Mouse (Mus musculus): ENCODE data around the gene Nynrin. TPM values are rescaled to one million over a fixed set of nuclear protein-coding genes. Genes with fewer than 3 reads are reported as not detected.

The Nynrin gene
- polyA plus RNA-seq, 1 experiment from 2014 or later = 11.8 TPM

- H3K36me3 ChIP-seq = no peaks in the 10 kb centered on the region
- no peak overlapping the region for H3K27ac ChIP-seq (replicated peaks)
- no peak for ATAC-seq (ENCODE audit: low FRiP score, low read depth)
- no peak overlapping the region for H3K4me3 ChIP-seq
- WGBS = 75% methylated on average over 9 of the region's 9 CpGs
- H3K4me2 ChIP-seq = no peak overlapping the region
- no peaks in the 10 kb centered on the region for H3K4me1 ChIP-seq (replicated peaks)
- H3K27me3 ChIP-seq = no peaks in the 10 kb centered on the region
- no peak overlapping the region for H3K9ac ChIP-seq
- H3K9me3 ChIP-seq = no peaks in the 10 kb centered on the region
Measured at GRCm38 (mm10) chr14:55845506-55846294, 8.1 kb upstream of the Nynrin start.

- ATAC-seq (ENCODE audit: low FRiP score, low read depth) = no peak
- Histone ChIP-seq H3K9ac (no peak overlapping the region), H3K4me3 (no peak overlapping the region), H3K4me2 (no peak overlapping the region), H3K36me3 (no peaks in the 10 kb centered on the region), H3K27me3 (no peaks in the 10 kb centered on the region), H3K9me3 (no peaks in the 10 kb centered on the region), H3K4me1 (replicated peaks) (peaks cover 27% of the 10 kb centered on the region), H3K27ac (replicated peaks) (no peak overlapping the region)
- whole genome bisulfite sequencing = 70% methylated on average over 6 of the region's 6 CpGs
Measured at GRCm38 (mm10) chr14:55850885-55851284, 2.9 kb upstream of the Nynrin start.

GRCm38 (mm10) chr14:55852646-55853551, 911 bp upstream of the Nynrin start:
- Histone ChIP-seq H3K36me3 (no peaks in the 10 kb centered on the region), H3K9ac (peak overlapping the region; percentile 73; the same call in 1 of the 2 replicates), H3K4me2 (peak overlapping the region; percentile 80), H3K27me3 (no peaks in the 10 kb centered on the region), H3K9me3 (no peaks in the 10 kb centered on the region), H3K4me3 (peak overlapping the region; percentile 82), H3K4me1 (replicated peaks) (peaks cover 47% of the 10 kb centered on the region), H3K27ac (replicated peaks) (peak overlapping the region; percentile 90)
- ATAC-seq (ENCODE audit: low FRiP score, low read depth) = peak; percentile 78
- WGBS = 6% methylated on average over 11 of the region's 11 CpGs

GRCm38 (mm10) chr14:55854406-55855100, 743 bp downstream of the Nynrin start:
- peak overlapping the region; percentile 90 for H3K27ac ChIP-seq (replicated peaks)
- peak overlapping the region; percentile 82 for H3K4me3 ChIP-seq
- H3K4me2 ChIP-seq = peak overlapping the region; percentile 80
- peak overlapping the region; percentile 73 for H3K9ac ChIP-seq
- under 1% methylated on average over 9 of the region's 9 CpGs for WGBS
- no peaks in the 10 kb centered on the region for H3K36me3 ChIP-seq
- H3K4me1 ChIP-seq (replicated peaks) = peaks cover 59% of the 10 kb centered on the region
- no peaks in the 10 kb centered on the region for H3K27me3 ChIP-seq
- ATAC-seq (ENCODE audit: low FRiP score, low read depth) = peak; percentile 30; the same call in 1 of the 2 replicates
- no peaks in the 10 kb centered on the region for H3K9me3 ChIP-seq

GRCm38 (mm10) chr14:55855101-55855561, 1.3 kb downstream of the Nynrin start:
- Histone ChIP-seq H3K4me3 (peak overlapping the region; percentile 82), H3K27me3 (no peaks in the 10 kb centered on the region), H3K9ac (peak overlapping the region; percentile 73), H3K4me2 (peak overlapping the region; percentile 80), H3K9me3 (no peaks in the 10 kb centered on the region), H3K36me3 (no peaks in the 10 kb centered on the region), H3K27ac (replicated peaks) (peak overlapping the region; percentile 90), H3K4me1 (replicated peaks) (peaks cover 59% of the 10 kb centered on the region)
- ATAC-seq (ENCODE audit: low FRiP score, low read depth) = peak; percentile 17; the same call in 1 of the 2 replicates
- WGBS = 0% methylated on average over 4 of the region's 4 CpGs

GRCm38 (mm10) chr14:55857588-55857987, 3.8 kb downstream of the Nynrin start:
- ATAC-seq (ENCODE audit: low FRiP score, low read depth) = no peak
- Histone ChIP-seq H3K4me3 (no peak overlapping the region), H3K27me3 (no peaks in the 10 kb centered on the region), H3K9me3 (no peaks in the 10 kb centered on the region), H3K4me1 (replicated peaks) (peaks cover 71% of the 10 kb centered on the region), H3K36me3 (no peaks in the 10 kb centered on the region), H3K4me2 (peak overlapping the region; percentile 80), H3K27ac (replicated peaks) (no peak overlapping the region), H3K9ac (no peak overlapping the region)
- 68% methylated on average over 4 of the region's 4 CpGs for WGBS

GRCm38 (mm10) chr14:55862186-55862585, 8.4 kb downstream of the Nynrin start:
- peaks cover 28% of the 10 kb centered on the region for H3K36me3 ChIP-seq
- H3K27ac ChIP-seq (replicated peaks) = no peak overlapping the region
- H3K9ac ChIP-seq = no peak overlapping the region
- peaks cover 31% of the 10 kb centered on the region for H3K4me1 ChIP-seq (replicated peaks)
- no peaks in the 10 kb centered on the region for H3K27me3 ChIP-seq
- no peak for ATAC-seq (ENCODE audit: low FRiP score, low read depth)
- H3K4me2 ChIP-seq = no peak overlapping the region
- 86% methylated on average over 6 of the region's 6 CpGs for WGBS
- H3K4me3 ChIP-seq = no peak overlapping the region
- H3K9me3 ChIP-seq = no peaks in the 10 kb centered on the region

GRCm38 (mm10) chr14:55862970-55863369, 9.2 kb downstream of the Nynrin start:
- Histone ChIP-seq H3K27ac (replicated peaks) (no peak overlapping the region), H3K9ac (no peak overlapping the region), H3K4me1 (replicated peaks) (peaks cover 23% of the 10 kb centered on the region), H3K36me3 (peaks cover 32% of the 10 kb centered on the region), H3K27me3 (no peaks in the 10 kb centered on the region), H3K4me3 (no peak overlapping the region), H3K9me3 (no peaks in the 10 kb centered on the region), H3K4me2 (no peak overlapping the region)
- WGBS = 95% methylated on average over 10 of the region's 10 CpGs
- ATAC-seq (ENCODE audit: low FRiP score, low read depth) = no peak

- peaks cover 18% of the 10 kb centered on the region for H3K4me1 ChIP-seq (replicated peaks)
- H3K27ac ChIP-seq (replicated peaks) = no peak overlapping the region
- peaks cover 41% of the 10 kb centered on the region for H3K36me3 ChIP-seq
- 27% methylated on average over 7 of the region's 7 CpGs for WGBS
- no peak overlapping the region for H3K4me3 ChIP-seq
- no peak overlapping the region for H3K9ac ChIP-seq
- no peak overlapping the region for H3K4me2 ChIP-seq
- ATAC-seq (ENCODE audit: low FRiP score, low read depth) = peak; percentile 51; the same call in 1 of the 2 replicates
- no peaks in the 10 kb centered on the region for H3K9me3 ChIP-seq
- no peaks in the 10 kb centered on the region for H3K27me3 ChIP-seq
Measured at GRCm38 (mm10) chr14:55863773-55864172, 10.0 kb downstream of the Nynrin start.

- Histone ChIP-seq H3K9ac (no peak overlapping the region), H3K27ac (replicated peaks) (no peak overlapping the region), H3K4me1 (replicated peaks) (peaks cover 1% of the 10 kb centered on the region), H3K36me3 (peaks cover 70% of the 10 kb centered on the region), H3K9me3 (no peaks in the 10 kb centered on the region), H3K4me2 (no peak overlapping the region), H3K4me3 (no peak overlapping the region), H3K27me3 (no peaks in the 10 kb centered on the region)
- WGBS = 35% methylated on average over 4 of the region's 4 CpGs
- ATAC-seq (ENCODE audit: low FRiP score, low read depth) = no peak
Measured at GRCm38 (mm10) chr14:55866962-55867361, 13.2 kb downstream of the Nynrin start.

GRCm38 (mm10) chr14:55868230-55869026, 14.6 kb downstream of the Nynrin start:
- ATAC-seq (ENCODE audit: low FRiP score, low read depth) = no peak
- peaks cover 4% of the 10 kb centered on the region for H3K4me1 ChIP-seq (replicated peaks)
- 90% methylated on average over 14 of the region's 14 CpGs for whole genome bisulfite sequencing
- no peak overlapping the region for H3K4me3 ChIP-seq
- H3K9me3 ChIP-seq = no peaks in the 10 kb centered on the region
- H3K27ac ChIP-seq (replicated peaks) = no peak overlapping the region
- no peaks in the 10 kb centered on the region for H3K27me3 ChIP-seq
- no peak overlapping the region for H3K9ac ChIP-seq
- no peak overlapping the region for H3K4me2 ChIP-seq
- H3K36me3 ChIP-seq = peaks cover 73% of the 10 kb centered on the region

Data from hindbrain, embryonic 15.5 days (tissue).